Mouse (Mus musculus) olfactory bulb, adult 2 months (tissue): ENCODE data around the gene Usp13.

Experiments
- CTCF ChIP-seq: fragments of 200-500 bp; IDR thresholded peaks from 2 replicates; pipeline ENCODE4 v1.5.1; 2012; ENCODE audit warnings: low read depth, mild to moderate bottlenecking, low read length, moderate library complexity; ENCODE audit not compliant: insufficient read depth
- POLR2A ChIP-seq: fragments of 200-500 bp; IDR thresholded peaks from 2 replicates; pipeline ENCODE4 v1.6.1; 2012; ENCODE audit warnings: mild to moderate bottlenecking, low read depth, low read length, moderate library complexity; ENCODE audit not compliant: insufficient read depth

GRCm38 (mm10) chr3:32965528-32965927 lies 148.2 kb downstream of the Usp13 start:
- TF ChIP-seq POLR2A (no peak), CTCF (no peak)
